Mouse (Mus musculus): ENCODE results near the gene Svbp.
A peak's percentile ranks its signal among the peaks of the same experiment; 100 is the strongest.

GRCm38 (mm10) chr4:119239181-119239682 is 44.1 kb downstream of the Svbp start:
- TF ChIP-seq CTCF (IDR thresholded peaks at IDR 0.05; ENCODE audit: low read depth) (peak; percentile 92), EP300 (optimal IDR thresholded peaks at IDR 0.05) (no peak)
